Mouse (Mus musculus) heart, adult 2 months (tissue): ENCODE measurements around the gene Mbd4.

ENCODE experiments used
- CTCF ChIP-seq: fragments of 200-600 bp; IDR thresholded peaks from 2 replicates; pipeline ENCODE4 v1.8.1; 2022; ENCODE audit warnings: antibody characterized with exemption, mild to moderate bottlenecking, moderate library complexity
- EP300 ChIP-seq: fragments of 200-500 bp; IDR thresholded peaks from 2 replicates; pipeline ENCODE4 v1.6.1; 2011; ENCODE audit warnings: low read depth, low read length, control low read depth; ENCODE audit not compliant: insufficient read depth
- POLR2A ChIP-seq: fragments of 200-500 bp; IDR thresholded peaks from 2 replicates; pipeline ENCODE4 v1.6.1; 2011; ENCODE audit warnings: mild to moderate bottlenecking, low read depth, low read length, control low read depth; ENCODE audit not compliant: insufficient read depth

DNA sequence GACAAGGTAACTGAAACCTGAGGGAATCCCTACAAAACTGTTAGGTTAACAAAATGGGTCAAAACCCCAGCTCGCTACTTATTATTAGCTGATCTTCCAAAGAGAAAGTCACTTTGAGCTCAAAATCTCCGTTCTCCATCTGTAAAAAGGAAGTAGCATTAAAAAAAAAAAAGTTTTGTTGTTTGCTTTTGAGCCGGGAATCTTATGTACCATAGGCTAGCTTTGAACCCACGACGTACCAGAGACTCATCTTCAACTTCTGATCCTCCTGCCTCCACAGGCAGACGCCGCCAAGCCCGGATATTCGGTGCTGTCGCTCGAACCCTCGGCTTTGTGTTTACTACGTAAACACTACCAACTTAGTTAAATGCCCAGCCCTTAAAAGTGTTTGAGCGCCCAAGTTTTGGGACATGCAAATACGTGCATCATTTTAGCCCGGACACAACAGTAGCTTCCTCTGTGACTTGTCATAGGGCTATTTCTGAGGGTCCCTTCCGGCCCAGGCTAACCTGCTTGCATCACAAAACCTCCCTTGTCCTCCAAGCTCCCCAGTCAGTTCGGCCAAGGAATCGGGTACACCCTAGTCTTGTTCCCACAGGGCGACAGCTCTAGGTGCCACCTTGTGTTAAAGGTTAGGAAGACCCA lies 603 bp downstream of the Mbd4 start:
- TF ChIP-seq CTCF (no peak), POLR2A (no peak), EP300 (no peak)
